Mouse (Mus musculus) heart, adult 2 months (tissue): ENCODE measurements around the gene Hyal1.

ENCODE experiments used
- CTCF ChIP-seq: fragments of 200-600 bp; IDR thresholded peaks from 2 replicates; pipeline ENCODE4 v1.8.1; 2022; ENCODE audit warnings: antibody characterized with exemption, mild to moderate bottlenecking, moderate library complexity
- POLR2A ChIP-seq: fragments of 200-500 bp; IDR thresholded peaks from 2 replicates; pipeline ENCODE4 v1.6.1; 2011; ENCODE audit warnings: mild to moderate bottlenecking, low read depth, low read length, control low read depth; ENCODE audit not compliant: insufficient read depth

DNA sequence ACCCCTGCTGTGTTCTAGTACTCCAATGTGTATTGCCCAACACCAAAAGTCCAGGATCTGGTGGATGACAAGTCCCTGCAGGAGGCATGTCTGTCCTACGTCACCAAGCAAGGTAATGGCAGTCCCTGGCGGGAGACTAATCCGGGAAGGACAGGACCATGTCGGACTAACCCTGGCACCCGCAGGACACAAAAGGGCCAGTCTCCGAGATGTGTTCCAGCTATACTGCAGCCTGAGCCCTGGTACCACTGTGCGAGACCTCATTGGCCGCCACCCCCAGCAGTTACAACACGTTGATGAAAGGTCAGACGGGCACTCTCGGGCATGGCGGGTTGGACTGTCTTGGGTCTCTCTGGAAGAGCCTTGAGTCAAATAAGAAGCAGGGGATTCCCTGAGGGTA lies 32.0 kb upstream of the Hyal1 start:
- TF ChIP-seq CTCF (no peak), POLR2A (no peak)
